11 mouse cellular contexts compared by ENCODE assay signal in genomic region chr8:74847376-74848048, GRCm38 (mm10). TPM values are rescaled to one million over a fixed set of nuclear protein-coding genes. Genes with fewer than 3 reads are reported as not detected.
DNase-seq lines count a peak whose midpoint lies in the region; ATAC-seq and TF ChIP-seq lines count a peak whose summit lies in the region.
"Had no signal": no experiment of that assay in that cellular context is flagged by ENCODE, and none has a peak within 500 bp of the region (broad histone marks: within the 10 kb centered on the region; RNA-seq: fewer than 3 reads in every experiment).

No protein-coding gene starts in this region.

- 21% methylated on average over 12 of the region's 12 CpGs for WGBS in hindbrain, embryonic 16.5 days
- 18% methylated on average over 12 of the region's 12 CpGs for WGBS in olfactory bulb, adult 2 months
- 28% methylated on average over 12 of the region's 12 CpGs for WGBS in heart, embryonic 11.5 days (ENCODE audit: insufficient replicate concordance)

- TF ChIP-seq CTCF in brain, embryonic 14.5 days (IDR thresholded peaks at IDR 0.05; ENCODE audit: borderline replicate concordance, extremely low read depth, insufficient read depth, insufficient read length), result peak; percentile 54; the same call in 1 of the 2 replicates
- TF ChIP-seq CTCF in olfactory bulb, adult 2 months (IDR thresholded peaks at IDR 0.05; ENCODE audit: insufficient read depth, low read depth, low read length), result peak; percentile 44; the same call in 1 of the 2 replicates

- H3K27me3 ChIP-seq in hindbrain, embryonic 16.5 days (replicated peaks; ENCODE audit: control insufficient read depth, insufficient read depth, low read length), result no peaks in the 10 kb centered on the region
- H3K27me3 ChIP-seq in heart, embryonic 11.5 days (ENCODE audit: control insufficient read depth, insufficient read depth, low read length), result 0 out of 2 replicates have a peak, but pooled peaks cover 3% of the 10 kb centered on the region

- no peaks in the 10 kb centered on the region for H3K4me1 ChIP-seq in hindbrain, embryonic 16.5 days (ENCODE audit: control insufficient read depth, insufficient read depth, low read depth, low read length)
- peaks cover 4% of the 10 kb centered on the region; the same call in 1 of the 2 replicates for H3K4me1 ChIP-seq in olfactory bulb, adult 2 months (ENCODE audit: control insufficient read depth, insufficient read depth, low read length)
- H3K4me1 ChIP-seq in heart, embryonic 11.5 days (ENCODE audit: control insufficient read depth, insufficient read depth, low read length), result no peaks in the 10 kb centered on the region

- no peak overlapping the region for H3K4me2 ChIP-seq in hindbrain, embryonic 16.5 days (ENCODE audit: low read length)
- no peak overlapping the region for H3K4me2 ChIP-seq in heart, embryonic 11.5 days

- no peak overlapping the region for H3K4me3 ChIP-seq in hindbrain, embryonic 16.5 days (ENCODE audit: low read length)
- H3K4me3 ChIP-seq in olfactory bulb, adult 2 months (ENCODE audit: insufficient read depth, low read depth, low read length), result no peak overlapping the region
- no peak overlapping the region for H3K4me3 ChIP-seq in heart, embryonic 11.5 days (ENCODE audit: low read depth, low read length)

- H3K36me3 ChIP-seq in hindbrain, embryonic 16.5 days (ENCODE audit: control insufficient read depth, insufficient read depth, low read length), result no peaks in the 10 kb centered on the region
- H3K36me3 ChIP-seq in heart, embryonic 11.5 days (ENCODE audit: control insufficient read depth, insufficient read depth, low read length), result no peaks in the 10 kb centered on the region

- no peaks in the 10 kb centered on the region for H3K9me3 ChIP-seq in hindbrain, embryonic 16.5 days (ENCODE audit: control insufficient read depth, low read length)
- no peaks in the 10 kb centered on the region for H3K9me3 ChIP-seq in heart, embryonic 11.5 days (replicated peaks; ENCODE audit: control insufficient read depth, low read length)

- TF ChIP-seq POLR2A in brain, embryonic 14.5 days (IDR thresholded peaks at IDR 0.05; ENCODE audit: borderline replicate concordance, extremely low read depth, insufficient read depth, insufficient read length, poor library complexity, severe bottlenecking), result no peak
- TF ChIP-seq POLR2A in olfactory bulb, adult 2 months (IDR thresholded peaks at IDR 0.05; ENCODE audit: insufficient read depth, low read depth, low read length), result no peak

- H3K9ac ChIP-seq in hindbrain, embryonic 16.5 days (ENCODE audit: low read depth, low read length), result no peak overlapping the region
- no peak overlapping the region for H3K9ac ChIP-seq in heart, embryonic 11.5 days (ENCODE audit: low read depth, low read length)

- no peak overlapping the region for H3K27ac ChIP-seq in hindbrain, embryonic 16.5 days (ENCODE audit: low read depth, low read length)
- H3K27ac ChIP-seq in olfactory bulb, adult 2 months (ENCODE audit: insufficient read depth, low read depth, low read length), result no peak overlapping the region
- no peak overlapping the region for H3K27ac ChIP-seq in heart, embryonic 11.5 days (ENCODE audit: low read depth, low read length)

- peak; percentile 79 for ATAC-seq in hindbrain, embryonic 16.5 days
- no peak for ATAC-seq in heart, embryonic 11.5 days (replicated peaks; ENCODE audit: insufficient number of reproducible peaks, low FRiP score, low TSS enrichment)

- peak; percentile 36 to 58 for DNase-seq in layer of hippocampus, adult 18-20 months (ENCODE audit: low spot score in 2 of 2)
- no peak for DNase-seq in layer of hippocampus, adult 9-10 months (ENCODE audit: low spot score)
- peak; percentile 53 for DNase-seq in brain, embryonic 14.5 days (ENCODE audit: low read depth)
- no peak for DNase-seq in thymus, postnatal 4 days
- no peak for DNase-seq in spleen, postnatal 10 days (ENCODE audit: low spot score in 2 of 2)

RNA-seq across cellular contexts. Expression of gene Isx, which starts 25.5 kb away (rescaled TPM):
- not detected for total RNA-seq in layer of hippocampus, adult 18-20 months (2021)
- not detected in 2 replicates for polyA plus RNA-seq in brain, embryonic 14.5 days (2012; rRNA removed)
- not detected in 2 replicates for polyA plus RNA-seq in hindbrain, embryonic 16.5 days (2015; fragmentation: Nextera tagmentation; extraction: Ambion mirVana)
- polyA plus RNA-seq in olfactory bulb, adult 2 months (2012; ENCODE audit: insufficient read depth, insufficient read length, low replicate concordance, missing spikeins), result not detected in 2 replicates
- polyA plus RNA-seq in heart, embryonic 11.5 days (2014; fragmentation: Nextera tagmentation; extraction: Ambion mirVana), result not detected in 2 replicates
- total RNA-seq: liver, adult 2 months; neutrophil, adult 5-6 weeks had no signal
- polyA plus RNA-seq: embryonic facial prominence, embryonic 14.5 days had no signal

Comparison
In these comparisons a context has a peak if more than half of its experiments do, and no peak if none do; other contexts are left out.
1. DNase-seq: peak in layer of hippocampus, adult 18-20 months (2 of 2) and brain, embryonic 14.5 days (single experiment); none in layer of hippocampus, adult 9-10 months (single experiment), thymus, postnatal 4 days (single experiment) and spleen, postnatal 10 days (0 of 2).